Mouse (Mus musculus) B cell, adult 62 days (primary cell): ENCODE data around the gene Pex19. TPM values are rescaled to one million over a fixed set of nuclear protein-coding genes. Genes with fewer than 3 reads are reported as not detected.

ENCODE experiments used
- total RNA-seq: library from RNA; stranded (reverse); gene quantifications from 4 replicates; pipeline ENCODE4 v1.2.4, GENCODE M21; 2023

Pex19 gene
- 50.1 to 62.8 TPM (median 56.7 TPM) in 4 replicates for total RNA-seq

DNA sequence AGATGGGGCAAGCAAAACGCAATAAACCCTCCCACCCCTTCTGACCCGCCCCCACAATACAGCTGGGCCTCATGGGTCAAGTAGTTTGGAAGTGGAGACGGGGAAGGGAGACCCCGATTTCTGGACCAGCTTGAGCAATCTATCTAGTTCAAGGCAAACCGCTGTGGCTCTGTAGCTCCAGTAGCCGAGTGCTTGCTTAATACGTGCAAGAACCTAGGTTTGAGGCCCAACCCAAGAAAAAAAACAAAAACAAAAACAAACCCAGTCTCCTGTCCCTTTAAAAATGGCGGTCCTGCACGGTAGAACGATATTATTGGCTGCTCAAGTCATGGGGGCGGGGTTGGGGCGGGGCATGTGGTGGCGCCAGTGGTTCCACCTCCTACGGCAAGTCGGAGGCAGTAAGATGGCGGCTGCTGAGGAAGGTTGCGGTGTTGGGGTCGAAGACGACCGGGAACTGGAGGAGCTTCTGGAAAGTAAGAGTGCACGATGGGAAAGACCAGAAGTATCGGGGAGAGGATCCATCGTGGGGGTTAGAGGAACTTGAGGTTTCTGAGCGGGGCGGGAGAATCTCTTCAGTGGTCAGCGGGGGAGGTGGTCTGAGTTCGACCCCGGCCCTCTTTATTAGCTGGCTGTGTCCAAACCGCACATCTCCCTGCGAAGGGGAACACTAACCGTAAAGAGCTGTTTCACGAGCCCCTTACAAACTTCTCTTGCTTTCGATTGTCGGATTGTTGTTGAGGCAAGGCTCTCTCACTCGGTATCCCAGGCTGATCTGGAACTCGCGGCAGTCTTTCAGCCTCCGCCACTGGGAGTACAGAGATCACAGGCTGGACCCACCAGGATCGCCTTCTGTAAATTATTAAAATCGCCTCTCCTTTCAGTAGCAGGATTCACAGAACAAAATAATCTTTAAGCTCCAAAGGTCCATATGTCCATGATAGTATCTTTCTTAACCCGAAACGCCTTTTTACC, at the start of gene Pex19:
TSS of gene Pex19 (plus strand) at position 380 of the 972 bp plus-strand sequence.

GRCm38 (mm10) chr1:172082101-172082898, 44.3 kb upstream of the Pex19 start, which contains the start of the genes Copa and Ncstn:
Copa (plus strand) TSS chr1:172082529.
Ncstn (minus strand) TSS chr1:172082795.

GRCm38 (mm10) chr1:172147835-172148278, 21.3 kb downstream of the Pex19 start, which contains the start of gene Dcaf8:
Dcaf8 (plus strand) TSS chr1:172148084.

Other genes with a start within 250 kb of the Pex19 start
- 13.1 to 15.2 TPM (median 14.8 TPM) in 4 replicates for gene Gm10521, start 231.1 kb upstream of the Pex19 start, total RNA-seq
- 145 to 171 TPM (median 165 TPM) in 4 replicates for gene Slamf6, start 209.2 kb upstream of the Pex19 start, total RNA-seq
- gene Vangl2, start 98.3 kb upstream of the Pex19 start, total RNA-seq, result 5.2 to 9.8 TPM (median 6.4 TPM) in 4 replicates
- not detected in 4 replicates for gene Nhlh1, start 69.2 kb upstream of the Pex19 start, total RNA-seq
- gene Copa, start 44.2 kb upstream of the Pex19 start, total RNA-seq, result 152 to 166 TPM (median 154 TPM) in 4 replicates
- 91.0 to 99.8 TPM (median 98.2 TPM) in 4 replicates for gene Ncstn, start 44.0 kb upstream of the Pex19 start, total RNA-seq
- gene Dcaf8, start 21.3 kb downstream of the Pex19 start, total RNA-seq, result 108 to 119 TPM (median 112 TPM) in 4 replicates
- gene Pea15a, start 80.0 kb downstream of the Pex19 start, total RNA-seq, result 25.2 to 33.4 TPM (median 29.6 TPM) in 4 replicates
- 0.60 TPM in 1 of 4 replicates, not detected in the others for gene Casq1, start 93.1 kb downstream of the Pex19 start, total RNA-seq
- not detected in 4 replicates for gene Atp1a4, start 131.7 kb downstream of the Pex19 start, total RNA-seq
- 22.6 to 31.4 TPM (median 27.2 TPM) in 4 replicates for gene Igsf8, start 134.9 kb downstream of the Pex19 start, total RNA-seq
- not detected in 4 replicates for gene Atp1a2, start 171.3 kb downstream of the Pex19 start, total RNA-seq
- 0.15 TPM in 2 of 4 replicates, not detected in the others for gene Kcnj9, start 202.6 kb downstream of the Pex19 start, total RNA-seq
- gene Kcnj10, start 214.5 kb downstream of the Pex19 start, total RNA-seq, result 0.94 to 1.5 TPM (median 1.2 TPM) in 4 replicates
- gene Pigm, start 249.8 kb downstream of the Pex19 start, total RNA-seq, result 26.4 to 30.1 TPM (median 29.0 TPM) in 4 replicates